Mouse (Mus musculus): ENCODE results near the gene Arid2. TPM values are rescaled to one million over a fixed set of nuclear protein-coding genes. Genes with fewer than 3 reads are reported as not detected.
"Not testable (repeated sequence)": the region's sequence is repeated elsewhere in the genome, so short reads cannot be mapped to it uniquely, and the experiment has no call there.

Gene Arid2
- total RNA-seq, 2 experiments from 2014 or later: 23.2 to 35.6 TPM

- no peak for DNase-seq (ENCODE audit: low spot score in 2 of 2)
Measured at GRCm38 (mm10) chr15:96407151-96407550, 119.8 kb downstream of the Arid2 start.

GRCm38 (mm10) chr15:96408717-96409121 is 121.4 kb downstream of the Arid2 start:
- no peak for DNase-seq (ENCODE audit: low spot score in 2 of 2)

GRCm38 (mm10) chr15:96418161-96418560 is 130.8 kb downstream of the Arid2 start:
- no peak for DNase-seq (ENCODE audit: low spot score in 2 of 2)

- no peak for DNase-seq (ENCODE audit: low spot score in 2 of 2)
Measured at GRCm38 (mm10) chr15:96419920-96420319, 132.6 kb downstream of the Arid2 start.

GRCm38 (mm10) chr15:96434202-96434601 is 146.9 kb downstream of the Arid2 start:
- DNase-seq (ENCODE audit: low spot score in 2 of 2): no peak

GRCm38 (mm10) chr15:96441480-96441879 is 154.2 kb downstream of the Arid2 start:
- not testable (repeated sequence) for DNase-seq (ENCODE audit: low spot score in 2 of 2)

- DNase-seq (ENCODE audit: low spot score in 2 of 2): no peak
Measured at GRCm38 (mm10) chr15:96446785-96447184, 159.5 kb downstream of the Arid2 start.

- no peak for DNase-seq (ENCODE audit: low spot score in 2 of 2)
Measured at GRCm38 (mm10) chr15:96448656-96449299, 161.5 kb downstream of the Arid2 start.

- no peak for DNase-seq (ENCODE audit: low spot score in 2 of 2)
Measured at GRCm38 (mm10) chr15:96453346-96453745, 166.0 kb downstream of the Arid2 start.

Small RNAs within 50 kb of the gene (microRNA-seq; reads per million reads assigned to microRNA genes)
- gene Gm25397 (ENCODE audit: borderline number of aligned reads in 2 of 2): 0 reads per million in 2 experiments

Other genes with a start within 250 kb of the Arid2 start
- 10 to 100 TPM; 53.2 to 67.7 TPM for gene Scaf11, start 173.3 kb downstream of the Arid2 start, total RNA-seq (2021)

All from adrenal gland, adult 18-20 months (tissue).